Mouse (Mus musculus) adrenal gland, postnatal 10 days (tissue): Measurements from ENCODE around the gene Commd2. TPM values are rescaled to one million over a fixed set of nuclear protein-coding genes. Genes with fewer than 3 reads are reported as not detected.

ENCODE experiments used
- DNase-seq: peaks from one replicate; pipeline ENCODE4 v3.0.0; 2021; ENCODE audit warnings: mixed read lengths
- microRNA-seq: library from miRNA; unstranded; fragments of <30 nt; microRNA quantifications from one replicate; pipeline ENCODE4 v1.2.0, GENCODE M21; 2021
- total RNA-seq, 2 experiments: library from RNA; stranded (reverse); gene quantifications; 2 replicates each; pipeline ENCODE4 v1.2.3; 2021

Gene Commd2
- total RNA-seq, 2 experiments from 2014 or later: 25.1 to 28.4 TPM

GRCm38 (mm10) chr3:57615652-57616051, 35.9 kb downstream of the Commd2 start:
- no peak for DNase-seq

DNA sequence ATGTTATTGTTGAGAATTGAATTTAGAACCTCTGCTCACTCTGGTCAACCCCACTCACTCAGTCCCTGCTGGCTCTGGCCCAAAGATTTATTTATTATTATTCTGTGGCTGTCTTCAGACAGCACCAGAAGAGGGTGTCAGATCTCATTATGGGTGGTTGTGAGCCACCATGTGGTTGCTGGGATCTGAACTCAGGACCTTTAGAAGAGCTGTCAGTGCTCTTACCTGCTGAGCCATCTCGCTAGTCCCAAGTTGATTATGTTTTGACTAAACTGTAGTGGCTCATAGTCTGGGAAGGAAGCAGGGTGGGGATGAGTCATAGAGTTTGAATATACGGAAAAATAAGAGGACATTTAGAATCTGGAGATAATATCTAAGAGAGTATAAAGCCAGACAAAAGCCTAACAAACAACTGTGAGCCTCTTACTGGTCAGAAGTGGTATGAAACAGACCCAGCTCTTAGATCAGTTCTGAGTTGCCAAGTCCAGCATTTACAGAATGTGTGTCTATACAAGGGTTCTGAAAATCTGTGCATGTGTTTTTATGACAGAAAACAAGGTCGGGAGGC, 39.0 kb downstream of the Commd2 start:
- DNase-seq: no peak

DNA sequence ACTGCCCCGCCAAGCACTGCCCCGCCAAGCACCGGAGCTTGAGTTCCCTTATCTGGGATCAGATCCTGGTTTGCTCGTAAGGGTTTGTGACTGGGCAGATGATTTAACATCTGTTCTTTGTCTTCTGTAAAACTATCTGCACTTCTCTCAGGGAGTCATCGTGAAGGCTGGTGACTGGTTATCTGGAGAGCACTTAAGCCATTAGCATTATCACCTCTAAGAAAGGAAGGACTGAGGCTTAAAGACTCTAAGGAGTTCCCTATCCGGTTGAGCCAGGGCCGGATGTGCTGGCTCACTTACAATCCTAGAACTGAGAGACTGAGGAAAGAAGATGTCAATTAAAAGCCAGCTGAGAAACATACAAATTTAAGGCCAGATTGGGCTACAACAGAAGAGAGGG, 39.7 kb downstream of the Commd2 start:
- no peak for DNase-seq

- DNase-seq: no peak
Observed at GRCm38 (mm10) chr3:57604618-57605015, 46.9 kb downstream of the Commd2 start.

- DNase-seq: no peak
Observed at GRCm38 (mm10) chr3:57603891-57604617, 47.5 kb downstream of the Commd2 start.

- no peak for DNase-seq
Observed at GRCm38 (mm10) chr3:57602610-57603009, 48.9 kb downstream of the Commd2 start.

DNA sequence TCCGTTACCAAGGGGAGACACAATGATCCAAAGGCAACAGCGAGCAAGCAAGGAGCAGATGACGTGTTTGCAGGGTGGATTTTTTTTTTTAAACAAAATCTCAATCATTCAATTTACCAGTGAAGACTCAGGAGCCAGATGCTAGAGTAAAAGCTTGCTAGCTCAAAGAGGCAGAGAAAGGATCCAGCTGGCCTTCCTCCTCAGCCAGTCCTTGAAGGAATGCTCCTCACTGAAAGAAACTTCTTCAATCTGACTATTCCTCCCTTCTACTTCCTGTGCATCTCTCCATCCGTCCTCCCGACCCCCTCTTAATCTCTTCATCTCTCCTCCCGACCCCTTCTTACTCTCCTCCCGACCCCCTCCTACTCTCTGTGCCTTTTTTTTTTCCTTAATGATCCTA, 54.9 kb downstream of the Commd2 start:
- no peak for DNase-seq

GRCm38 (mm10) chr3:57595506-57595905, 56.0 kb downstream of the Commd2 start:
- no peak for DNase-seq

Small RNAs within 50 kb of the gene (microRNA-seq; reads per million reads assigned to microRNA genes)
- gene Mir6377: not detected

Other genes starting within 250 kb of the Commd2 start
- gene Tm4sf4, start 226.4 kb downstream of the Commd2 start, total RNA-seq: 10 to 100 TPM; 15.5 to 29.4 TPM
- gene Wwtr1, start 75.8 kb downstream of the Commd2 start, total RNA-seq: 10 to 100 TPM; 47.2 to 50.9 TPM
- not detected for gene Ankub1, start 41.1 kb upstream of the Commd2 start, total RNA-seq
- gene Rnf13, start 84.3 kb upstream of the Commd2 start, total RNA-seq: 10 to 100 TPM; 57.8 to 62.4 TPM
- gene Pfn2, start 196.4 kb upstream of the Commd2 start, total RNA-seq: 10 to 100 TPM; 37.0 to 57.4 TPM